Mouse (Mus musculus) testis, adult 2 months (tissue): ENCODE results near the gene Mcts2. TPM values are rescaled to one million over a fixed set of nuclear protein-coding genes. Genes with fewer than 3 reads are reported as not detected.

Source experiments
- H3K27ac ChIP-seq: fragments of 200-500 bp; 2 replicates; pipeline ENCODE4 v1.5.1; 2012; ENCODE audit warnings: low read depth, low read length; ENCODE audit not compliant: control insufficient read depth, insufficient read depth
- H3K27me3 ChIP-seq: fragments of 200-500 bp; 2 replicates; pipeline ENCODE4 v1.6.1; 2012; ENCODE audit warnings: mild to moderate bottlenecking, low read length, moderate library complexity; ENCODE audit not compliant: control insufficient read depth, insufficient read depth
- H3K36me3 ChIP-seq: fragments of 200-500 bp; 2 replicates; pipeline ENCODE4 v1.6.1; 2012; ENCODE audit warnings: mild to moderate bottlenecking, low read length; ENCODE audit not compliant: control insufficient read depth, insufficient read depth
- H3K4me1 ChIP-seq: fragments of 200-500 bp; 2 replicates; pipeline ENCODE4 v1.6.1; 2012; ENCODE audit warnings: low read length; ENCODE audit not compliant: control insufficient read depth, insufficient read depth
- H3K4me3 ChIP-seq: fragments of 200-500 bp; 2 replicates; pipeline ENCODE4 v1.5.1; 2012; ENCODE audit warnings: low read depth, mild to moderate bottlenecking, low read length, moderate library complexity, mixed read lengths; ENCODE audit not compliant: control insufficient read depth
- CTCF ChIP-seq: fragments of 200-500 bp; IDR thresholded peaks from 2 replicates; pipeline ENCODE4 v1.5.1; 2012; ENCODE audit warnings: low read depth, mild to moderate bottlenecking, inconsistent platforms, low read length, moderate library complexity; ENCODE audit not compliant: control insufficient read depth, insufficient read depth, insufficient replicate concordance
- POLR2A ChIP-seq: fragments of 200-500 bp; IDR thresholded peaks from 2 replicates; pipeline ENCODE4 v1.6.1; 2012; ENCODE audit warnings: low read depth, mild to moderate bottlenecking, inconsistent platforms, low read length, moderate library complexity; ENCODE audit not compliant: control insufficient read depth
- polyA plus RNA-seq: library from polyadenylated mRNA; depleted of rRNA; stranded (reverse); fragments of >200 nt; gene quantifications from 2 replicates; pipeline ENCODE4 v1.2.3, GENCODE M21; 2012

Gene Mcts2
- polyA plus RNA-seq, 1 experiment: 41.8 TPM

- Histone ChIP-seq H3K4me3 (no peak overlapping the region), H3K27ac (no peak overlapping the region), H3K27me3 (no peaks in the 10 kb centered on the region), H3K4me1 (peaks cover 15% of the 10 kb centered on the region), H3K36me3 (no peaks in the 10 kb centered on the region)
- no peak for TF ChIP-seq POLR2A
- TF ChIP-seq CTCF: no peak
Observed at GRCm38 (mm10) chr2:152726751-152727335, 40.0 kb downstream of the Mcts2 start.

- Histone ChIP-seq H3K4me1 (peaks cover 15% of the 10 kb centered on the region), H3K4me3 (no peak overlapping the region), H3K36me3 (no peaks in the 10 kb centered on the region), H3K27ac (peak overlapping the region; percentile 9; the same call in 1 of the 2 replicates), H3K27me3 (no peaks in the 10 kb centered on the region)
- no peak for TF ChIP-seq CTCF
- TF ChIP-seq POLR2A: no peak
Observed at GRCm38 (mm10) chr2:152727795-152728510, 41.1 kb downstream of the Mcts2 start.

GRCm38 (mm10) chr2:152728594-152728993, 41.8 kb downstream of the Mcts2 start:
- H3K4me3 ChIP-seq: no peak overlapping the region
- no peaks in the 10 kb centered on the region for H3K36me3 ChIP-seq
- no peaks in the 10 kb centered on the region for H3K27me3 ChIP-seq
- no peak overlapping the region for H3K27ac ChIP-seq
- TF ChIP-seq POLR2A (no peak), CTCF (no peak)
- peaks cover 14% of the 10 kb centered on the region for H3K4me1 ChIP-seq

GRCm38 (mm10) chr2:152729013-152729635, 42.3 kb downstream of the Mcts2 start:
- Histone ChIP-seq H3K4me3 (no peak overlapping the region), H3K4me1 (peaks cover 9% of the 10 kb centered on the region), H3K36me3 (no peaks in the 10 kb centered on the region), H3K27ac (0 out of 2 replicates have a peak overlapping the region, but pooled peaks have one; percentile 40), H3K27me3 (no peaks in the 10 kb centered on the region)
- TF ChIP-seq POLR2A: no peak
- no peak for TF ChIP-seq CTCF

- no peak overlapping the region for H3K4me3 ChIP-seq
Observed at GRCm38 (mm10) chr2:152729636-152730020, 42.8 kb downstream of the Mcts2 start.

GRCm38 (mm10) chr2:152733201-152733600, 46.4 kb downstream of the Mcts2 start:
- TF ChIP-seq CTCF (no peak), POLR2A (no peak)
- H3K27ac ChIP-seq: no peak overlapping the region
- no peaks in the 10 kb centered on the region for H3K27me3 ChIP-seq
- H3K4me3 ChIP-seq: no peak overlapping the region
- no peaks in the 10 kb centered on the region for H3K36me3 ChIP-seq
- peaks cover 38% of the 10 kb centered on the region for H3K4me1 ChIP-seq

More at GRCm38 (mm10) chr2:152729636-152730020, 42.8 kb downstream of the Mcts2 start:
- Histone ChIP-seq H3K27me3 (no peaks in the 10 kb centered on the region), H3K4me1 (peaks cover 11% of the 10 kb centered on the region), H3K36me3 (no peaks in the 10 kb centered on the region), H3K27ac (peak overlapping the region; percentile 51; the same call in 1 of the 2 replicates)
- no peak for TF ChIP-seq POLR2A

DNA sequence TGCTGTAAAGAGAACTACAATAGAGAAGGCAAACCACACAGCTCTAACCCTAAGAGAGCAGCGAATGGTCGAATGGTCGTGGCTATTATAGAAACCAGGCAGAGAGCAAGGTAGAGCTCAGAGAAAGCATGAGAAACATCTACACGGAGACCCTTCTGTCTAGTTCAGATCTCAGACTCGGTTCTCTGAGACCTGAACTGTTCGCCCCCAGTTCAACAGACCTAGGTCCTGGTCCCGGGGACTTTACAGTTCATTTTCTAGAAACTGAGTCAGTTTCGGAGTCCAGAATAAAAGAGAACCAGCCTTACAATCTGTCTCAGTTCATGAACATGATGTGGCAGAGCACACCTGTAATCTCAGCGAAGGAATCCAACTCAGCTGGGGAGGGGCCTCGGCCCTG, 47.7 kb downstream of the Mcts2 start:
- H3K27ac ChIP-seq: no peak overlapping the region
- H3K4me1 ChIP-seq: peaks cover 39% of the 10 kb centered on the region
- no peaks in the 10 kb centered on the region for H3K36me3 ChIP-seq
- H3K27me3 ChIP-seq: no peaks in the 10 kb centered on the region
- no peak for TF ChIP-seq POLR2A
- no peak for TF ChIP-seq CTCF
- peak overlapping the region; percentile 50 for H3K4me3 ChIP-seq
